Mouse (Mus musculus) gastrocnemius, adult 8-10 months (tissue): ENCODE data around the gene Bag5. TPM values are rescaled to one million over a fixed set of nuclear protein-coding genes. Genes with fewer than 3 reads are reported as not detected.

ENCODE experiments used
- DNase-seq, 2 experiments: peaks; one replicate each; pipeline ENCODE4 v3.0.0; 2022; ENCODE audit warnings: low spot score in 2 of 2
- total RNA-seq, 4 experiments: library from RNA; stranded (reverse); gene quantifications; 2 replicates each; pipeline ENCODE4 v1.2.4; 2022

Gene Bag5
- total RNA-seq, 4 experiments from 2014 or later: 11.4 to 19.6 (median 16.3) TPM

DNA sequence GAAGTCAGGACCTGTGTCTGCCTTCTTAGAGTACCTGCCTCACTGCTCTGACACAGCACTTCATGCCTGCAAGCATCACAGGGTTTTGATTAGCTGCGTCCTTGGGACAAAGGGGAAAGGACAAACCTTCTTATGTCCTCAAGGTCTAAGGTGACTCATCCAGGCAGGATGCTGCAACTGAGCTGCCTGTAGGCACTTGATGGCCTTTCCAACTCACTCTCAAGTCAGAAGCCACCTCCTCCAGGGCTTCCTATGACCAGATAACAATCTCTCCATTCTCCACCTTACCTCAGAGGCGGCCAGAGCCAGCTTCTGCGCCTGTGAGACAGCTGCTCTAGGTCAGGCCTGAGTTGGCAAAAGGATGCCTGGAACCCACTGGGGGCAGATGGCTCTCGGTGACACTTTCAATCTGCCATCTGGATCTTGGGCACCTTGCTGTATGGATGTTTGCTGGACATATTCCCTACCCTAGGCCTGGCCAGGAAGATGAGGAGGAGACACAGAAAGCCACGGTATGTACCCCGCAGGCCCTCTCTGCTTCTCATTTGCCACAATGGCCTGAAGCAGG, 14.6 kb downstream of the Bag5 start:
- no peak for DNase-seq

DNA sequence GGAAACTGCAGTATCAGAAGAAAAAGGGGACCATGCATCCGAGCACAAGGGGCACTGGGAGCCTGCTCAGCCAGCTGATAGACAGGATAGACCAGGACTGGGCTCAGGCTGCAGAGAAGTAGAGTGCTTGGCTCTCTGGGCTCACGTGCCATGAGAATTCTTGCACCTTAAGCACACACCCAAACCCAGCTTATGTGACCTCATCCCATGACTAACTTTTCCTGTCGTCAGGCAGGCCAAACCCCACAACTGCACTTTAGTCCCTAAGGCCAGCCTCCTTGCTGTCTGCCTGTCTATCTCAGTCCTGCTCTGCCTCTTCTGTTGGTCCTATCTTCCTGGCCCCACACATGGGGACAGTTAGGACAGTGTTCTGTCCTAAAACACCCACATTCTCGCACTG, 15.3 kb downstream of the Bag5 start:
- DNase-seq: no peak

DNA sequence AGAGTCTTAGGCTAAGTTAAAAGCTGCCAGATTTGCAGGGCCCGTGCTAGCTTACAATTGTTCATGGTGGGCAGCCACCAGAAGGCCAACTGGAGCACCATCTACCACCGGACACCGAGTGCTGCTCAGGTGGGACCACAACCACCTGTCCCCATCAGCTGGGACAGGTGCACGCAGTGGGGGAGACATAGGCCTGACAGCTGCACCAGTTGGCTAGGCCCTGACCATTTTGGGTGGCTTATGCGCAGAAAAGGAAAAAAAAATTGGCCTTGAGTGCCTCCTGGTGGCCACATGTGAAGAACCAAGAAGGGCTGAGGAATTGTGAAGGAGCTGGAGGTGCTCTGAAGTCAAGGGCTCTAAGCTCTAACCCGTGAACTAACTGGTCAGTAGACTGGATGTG, 16.8 kb downstream of the Bag5 start:
- DNase-seq: peak in 1 of 2 experiments; percentile 50

DNA sequence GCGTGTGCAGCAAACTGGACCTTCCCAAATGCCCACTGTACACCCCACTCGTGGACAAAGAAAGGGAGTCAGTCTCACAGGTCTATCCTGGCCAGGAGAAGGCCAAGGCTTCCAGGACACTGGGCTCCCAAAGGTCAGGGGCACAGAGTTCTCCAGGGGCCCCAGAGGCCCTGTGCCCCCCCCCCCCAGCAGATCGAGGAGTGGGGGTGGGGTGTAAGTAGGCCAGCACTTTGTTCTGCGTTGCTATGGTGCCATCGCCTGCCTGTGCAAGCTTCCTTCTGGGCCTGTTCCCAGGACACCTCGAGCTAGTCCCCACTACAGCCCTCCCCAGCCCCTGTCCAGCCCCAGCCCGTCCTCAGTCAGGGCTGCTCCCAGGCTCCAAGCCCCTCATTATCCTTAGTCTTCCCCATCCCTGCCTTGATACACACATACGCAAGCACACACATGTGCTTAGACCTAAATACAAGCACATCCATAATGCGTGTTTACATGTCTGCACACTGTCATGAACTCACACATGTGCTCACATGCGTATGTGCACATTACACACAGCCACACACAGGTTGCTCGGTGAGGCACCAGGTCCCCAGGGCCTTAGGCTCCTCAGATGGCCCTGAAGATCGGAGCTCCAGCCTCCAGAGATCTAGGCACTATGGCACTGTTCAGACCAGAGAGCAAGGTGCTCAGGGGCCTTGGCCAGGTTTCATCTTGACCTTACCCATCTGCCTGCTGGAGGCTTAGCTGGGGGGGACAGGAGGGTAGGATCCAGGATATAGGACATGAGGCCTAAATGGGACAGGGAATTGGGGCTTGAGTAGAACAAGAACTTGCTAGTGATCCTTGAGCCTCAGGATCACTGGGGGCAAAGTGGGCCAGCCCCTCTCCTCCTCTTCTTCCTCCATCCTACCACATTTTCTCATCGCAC, 17.9 kb downstream of the Bag5 start:
- no peak for DNase-seq

DNA sequence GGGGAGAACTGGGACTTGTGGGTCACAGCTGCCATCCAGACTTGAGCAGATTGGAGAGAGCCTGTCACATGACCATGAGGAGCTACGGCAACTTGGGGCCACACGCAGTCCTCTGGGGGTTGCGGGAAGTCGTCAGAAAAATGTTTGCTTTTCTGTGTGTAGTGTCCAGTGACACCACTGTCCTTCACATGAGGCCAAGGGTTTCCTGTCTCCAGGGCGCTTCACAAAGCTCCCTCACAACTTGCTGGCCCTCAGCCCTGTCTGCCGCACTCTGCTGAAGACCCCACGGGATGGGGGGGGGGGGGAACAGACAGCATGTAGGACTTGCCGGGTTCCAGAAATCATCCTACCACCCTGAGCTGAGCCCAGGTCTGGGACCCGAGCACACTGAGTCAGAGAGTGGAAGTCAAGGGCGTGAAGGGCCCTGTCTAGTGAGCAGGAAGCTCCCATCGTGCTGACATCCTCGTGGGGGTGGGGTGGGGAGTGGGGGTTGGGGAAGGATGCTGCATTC, 18.7 kb downstream of the Bag5 start:
- no peak for DNase-seq

DNA sequence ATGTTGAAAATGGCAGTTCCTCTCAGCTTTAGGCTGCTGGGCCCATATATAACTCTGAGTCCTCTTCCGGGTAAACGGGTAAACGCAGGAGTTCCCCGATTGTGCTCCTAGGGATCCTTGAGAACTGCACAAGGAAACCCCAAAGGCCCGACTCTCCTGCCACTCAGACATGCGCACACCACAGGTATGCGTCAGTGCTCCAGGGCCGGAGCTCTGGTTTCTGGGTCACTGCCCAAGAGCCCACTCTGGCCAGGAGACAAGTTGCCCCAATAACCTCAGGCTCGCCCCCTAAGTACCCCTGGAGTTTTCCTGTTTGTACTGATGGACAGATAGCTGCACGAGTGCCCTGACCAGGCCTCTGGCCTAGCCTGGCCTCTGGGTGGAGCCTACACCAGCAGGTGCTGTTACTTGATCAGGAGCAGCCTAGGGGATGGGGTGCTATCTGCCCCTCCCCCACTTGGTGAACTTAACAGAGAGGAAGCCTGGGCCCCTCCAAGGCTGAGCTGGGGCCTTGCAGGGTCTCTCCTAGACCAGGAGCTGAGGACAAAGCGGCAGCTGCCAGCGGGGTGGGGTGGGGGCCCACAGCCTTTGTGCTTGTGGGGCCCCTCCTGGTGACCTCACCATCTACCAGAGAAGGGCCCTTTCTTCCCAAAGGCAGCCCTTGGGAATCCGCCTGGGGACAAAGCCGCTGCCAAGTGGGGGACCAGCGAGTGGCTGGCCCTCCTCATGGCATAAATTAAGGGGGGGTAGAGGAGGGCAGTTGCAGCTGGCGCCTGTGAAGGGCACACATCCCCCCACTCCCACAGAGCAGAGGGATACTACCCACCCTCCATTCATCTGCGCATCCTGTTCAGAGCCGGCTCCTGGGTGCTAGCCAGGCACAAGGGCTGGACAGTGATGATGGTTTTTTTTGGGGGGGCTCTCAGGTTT, 19.5 kb downstream of the Bag5 start:
- DNase-seq: no peak

DNA sequence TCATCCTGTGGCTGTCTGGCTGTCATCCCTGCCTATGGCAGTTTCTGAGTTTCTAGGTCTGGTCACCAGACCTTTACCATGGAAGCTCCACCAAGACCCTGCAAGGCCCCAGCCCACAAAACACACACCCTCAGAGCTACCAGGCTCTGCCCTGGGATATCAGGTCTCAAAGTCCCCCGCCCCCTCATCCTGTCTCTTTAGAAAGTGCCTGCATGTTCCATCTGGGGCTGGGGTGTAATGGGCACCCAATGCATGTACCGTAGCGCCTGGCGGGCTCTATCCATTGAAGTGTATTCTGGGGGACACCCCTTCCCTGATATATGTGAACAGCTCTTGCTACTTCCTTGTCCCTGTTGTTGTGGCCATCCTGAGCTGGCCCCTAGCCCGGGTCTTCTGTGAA, 20.2 kb downstream of the Bag5 start:
- no peak for DNase-seq

DNA sequence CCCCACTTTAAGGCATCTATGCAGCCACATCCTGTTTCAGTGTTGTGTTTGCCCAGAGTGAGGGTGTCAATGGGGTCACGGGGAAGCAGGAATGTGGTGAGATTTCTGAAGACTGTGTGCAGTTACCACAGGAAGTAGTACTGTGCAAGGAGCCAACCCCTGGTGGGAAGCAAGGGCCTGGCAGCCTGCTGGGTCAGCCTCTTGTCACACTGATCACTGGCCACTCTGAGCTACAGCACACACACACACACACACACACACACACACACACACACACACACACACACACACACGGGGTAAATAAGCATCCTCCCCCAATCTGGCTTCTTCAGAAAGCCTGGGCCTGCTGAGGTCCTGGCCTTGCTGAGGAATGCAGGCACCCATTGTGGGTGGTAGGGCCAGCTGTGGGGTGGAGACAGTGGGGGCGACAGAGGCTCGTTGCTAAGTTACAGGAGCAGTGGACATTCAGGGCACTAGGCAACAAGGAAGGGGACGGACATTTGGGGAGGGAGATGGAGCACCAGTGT, 21.6 kb downstream of the Bag5 start:
- DNase-seq: no peak

DNA sequence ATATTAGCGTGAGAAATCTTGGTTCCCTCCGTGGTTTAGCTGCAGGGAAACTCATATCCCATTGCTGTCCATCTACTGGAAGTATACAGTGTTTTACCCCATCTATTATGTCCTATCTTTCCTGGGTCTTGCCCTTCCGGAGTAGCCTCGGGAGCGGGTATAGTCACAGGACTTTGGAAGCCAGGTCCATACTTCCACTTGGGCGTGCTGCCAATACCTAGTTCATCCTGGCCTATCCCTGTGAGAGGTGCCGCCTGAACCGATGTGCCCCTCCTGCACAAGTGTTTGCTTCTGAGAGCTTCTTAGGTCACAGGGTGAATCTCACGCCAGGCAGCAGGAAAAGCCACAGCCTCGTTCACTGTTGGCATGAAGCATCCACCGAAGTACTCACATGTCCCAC, 23.6 kb downstream of the Bag5 start:
- DNase-seq: no peak

DNA sequence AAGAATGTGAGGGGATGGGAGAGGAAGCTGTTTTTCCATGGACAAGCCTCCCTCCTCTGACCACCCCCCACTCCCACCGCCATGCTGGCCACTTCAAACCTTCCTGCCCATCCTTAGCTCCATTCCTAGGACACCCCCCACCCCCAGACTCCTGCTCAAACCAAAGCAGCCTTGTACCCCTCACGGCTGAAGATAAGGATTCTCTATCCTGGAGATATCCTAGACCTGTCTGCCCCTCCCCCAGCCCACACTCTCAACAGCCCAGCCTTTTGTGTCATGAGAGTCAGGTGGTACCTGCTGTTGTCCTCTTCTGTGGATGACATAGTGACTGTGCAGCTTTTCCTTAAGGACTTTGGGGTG, 25.0 kb downstream of the Bag5 start:
- no peak for DNase-seq

DNA sequence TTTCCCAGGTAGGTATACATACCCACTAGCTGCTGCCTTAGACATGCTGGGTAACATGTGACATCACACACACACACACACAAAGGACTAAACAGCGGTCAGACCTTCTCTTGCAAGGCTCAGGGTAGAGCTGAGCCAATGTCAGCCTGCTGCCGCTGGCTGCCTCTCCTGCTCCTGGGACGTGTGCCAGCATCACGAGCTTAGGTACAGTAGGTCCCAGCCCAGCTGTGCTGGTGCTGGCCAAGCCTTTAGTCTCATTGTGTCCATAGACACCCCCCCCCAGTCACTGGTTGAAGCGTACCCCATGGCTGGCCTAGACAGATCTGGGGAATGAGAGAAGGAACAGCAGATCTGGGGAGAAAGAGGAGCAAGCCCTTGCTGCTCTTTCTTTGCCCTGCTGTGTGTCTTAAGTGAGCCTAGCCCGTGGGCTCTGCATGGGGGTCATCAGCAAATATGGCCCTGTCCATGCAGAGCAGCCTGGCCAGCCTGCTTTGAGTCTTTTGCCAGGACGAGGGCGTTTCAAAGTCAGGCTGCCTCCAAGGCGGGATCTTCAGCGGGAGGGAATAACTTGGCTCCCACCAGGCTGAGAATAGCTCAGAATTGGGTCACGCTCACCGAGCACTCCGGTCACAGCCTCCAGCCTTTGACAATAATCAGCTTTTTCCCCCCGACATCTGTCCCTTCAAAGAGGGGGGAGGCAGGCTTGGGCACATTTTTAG, 25.5 kb downstream of the Bag5 start:
- peak; percentile 66 to 76 for DNase-seq

DNA sequence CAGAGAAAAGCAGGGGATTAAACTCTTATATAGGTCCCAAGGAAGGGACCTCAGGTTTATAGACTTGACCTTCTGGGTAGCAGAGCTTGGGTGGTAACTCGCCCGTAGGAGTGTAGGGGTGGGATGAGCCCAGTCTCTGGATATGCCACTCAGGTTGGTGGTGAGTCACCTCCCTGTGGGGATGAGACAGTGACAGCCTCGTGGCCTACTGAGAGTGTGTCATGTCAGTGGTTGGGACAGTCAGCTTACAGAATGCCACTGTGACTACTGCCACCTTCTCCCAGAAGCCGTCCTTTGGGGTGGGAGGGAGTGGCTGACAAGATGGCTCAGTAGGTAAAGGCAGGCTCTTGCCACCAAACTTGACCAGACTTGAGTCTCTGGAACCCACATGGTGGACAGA, 26.7 kb downstream of the Bag5 start:
- no peak for DNase-seq

DNA sequence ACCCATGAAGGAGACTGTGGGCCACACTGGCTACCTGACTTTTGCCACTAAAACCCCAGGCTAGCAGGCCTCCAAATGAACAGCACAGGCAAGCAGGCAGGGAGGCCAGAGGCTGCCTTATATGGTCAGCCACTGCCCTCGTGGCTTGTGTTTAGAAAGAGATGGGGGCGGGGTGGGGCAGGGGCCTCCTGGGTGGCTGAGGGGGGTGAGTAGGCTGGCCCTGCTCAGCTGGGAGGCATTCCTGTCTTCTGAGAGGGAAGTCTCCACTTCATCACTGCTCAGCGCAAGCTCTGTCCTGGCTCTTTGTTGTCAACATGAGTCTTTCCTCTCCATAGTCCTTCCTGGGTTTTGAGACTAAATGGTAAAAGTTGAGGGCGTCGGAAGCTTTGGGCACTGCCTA, 30.3 kb downstream of the Bag5 start:
- DNase-seq: no peak

DNA sequence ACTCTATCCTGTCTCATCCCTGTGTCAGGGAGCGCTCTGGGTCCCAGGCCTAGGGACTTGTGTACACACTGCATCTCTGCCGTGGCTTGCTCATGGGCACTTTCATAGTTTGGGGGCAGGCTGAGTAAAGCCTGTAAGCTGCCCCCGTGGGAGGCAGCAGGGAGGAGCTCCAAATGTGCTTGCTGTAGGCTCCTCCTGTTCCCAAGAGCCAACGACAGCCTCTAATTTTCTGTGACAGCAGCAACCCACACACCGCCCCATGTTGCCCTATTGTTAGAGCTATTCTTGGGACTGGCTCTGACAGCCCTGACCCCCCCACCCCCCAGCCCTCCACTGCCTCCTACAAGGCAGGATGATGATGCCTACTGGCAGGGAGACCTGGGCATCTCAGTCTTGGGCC, 31.1 kb downstream of the Bag5 start:
- no peak for DNase-seq

DNA sequence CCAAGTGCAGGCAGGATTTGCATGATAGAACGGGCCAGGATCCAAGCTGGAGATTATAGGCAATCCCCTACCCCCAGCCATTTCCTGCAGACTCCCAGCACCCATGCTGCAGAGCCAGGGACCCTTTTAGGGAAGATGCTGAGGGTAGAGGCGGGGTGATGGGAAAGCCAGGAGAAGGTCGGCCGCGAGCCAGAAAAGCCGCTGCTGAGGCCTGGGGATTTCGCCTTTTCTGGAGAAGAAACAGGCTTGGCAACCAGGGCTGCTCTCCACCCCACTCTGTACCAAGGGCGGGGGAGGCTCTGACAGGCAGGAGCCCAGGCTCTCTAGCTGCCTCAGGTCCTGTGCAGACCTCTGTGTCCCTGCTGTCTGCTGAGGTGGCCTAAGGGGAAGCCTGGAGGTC, 31.8 kb downstream of the Bag5 start:
- DNase-seq: no peak

DNA sequence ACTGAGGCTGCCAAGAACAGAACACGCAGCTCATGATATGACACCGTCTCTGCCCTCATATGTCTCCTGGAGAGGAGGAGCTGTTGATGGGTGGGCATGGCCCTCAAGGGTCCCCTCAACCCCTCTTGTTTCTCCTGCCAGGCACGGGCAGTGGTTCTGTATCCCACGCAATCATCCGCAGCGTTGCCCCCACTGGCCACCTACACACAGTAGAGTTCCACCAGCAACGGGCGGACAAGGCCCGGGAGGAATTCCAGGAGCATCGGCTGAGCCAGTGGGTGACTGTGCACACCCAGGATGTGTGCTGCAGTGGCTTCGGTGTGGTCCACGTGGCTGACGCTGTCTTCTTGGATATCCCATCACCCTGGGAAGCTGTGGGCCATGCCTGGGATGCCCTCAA, 32.4 kb downstream of the Bag5 start:
- no peak for DNase-seq

DNA sequence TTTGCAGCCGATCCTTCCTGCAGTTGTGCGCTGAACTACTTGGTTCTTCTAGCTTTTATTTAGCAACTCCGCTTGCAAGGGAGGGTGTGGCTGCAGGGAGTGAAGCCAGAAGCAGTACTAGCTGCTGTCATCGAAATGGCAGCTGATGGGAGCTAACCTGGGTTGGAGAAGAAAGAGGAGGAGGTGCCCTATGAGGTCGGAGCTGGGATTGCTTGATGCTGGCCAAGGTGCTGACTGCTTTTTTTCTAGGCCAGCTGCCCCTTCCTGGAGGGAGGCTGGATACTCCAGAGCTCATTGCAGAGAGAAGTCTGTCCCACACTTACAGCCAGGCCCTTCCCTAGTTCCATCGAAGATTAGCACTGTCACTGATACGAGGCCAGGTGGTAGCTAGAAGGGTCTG, 34.1 kb downstream of the Bag5 start:
- no peak for DNase-seq

DNA sequence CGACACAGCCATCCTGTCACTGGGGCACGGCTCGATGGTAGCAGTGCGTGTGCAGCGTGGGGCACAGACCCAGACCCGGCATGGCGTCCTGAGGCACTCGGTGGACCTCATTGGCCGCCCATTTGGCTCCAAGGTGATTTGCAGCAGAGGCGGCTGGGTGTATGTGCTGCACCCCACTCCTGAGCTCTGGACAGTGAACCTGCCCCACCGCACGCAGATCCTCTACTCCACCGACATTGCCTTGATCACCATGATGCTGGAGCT, 34.5 kb downstream of the Bag5 start:
- DNase-seq: no peak

DNA sequence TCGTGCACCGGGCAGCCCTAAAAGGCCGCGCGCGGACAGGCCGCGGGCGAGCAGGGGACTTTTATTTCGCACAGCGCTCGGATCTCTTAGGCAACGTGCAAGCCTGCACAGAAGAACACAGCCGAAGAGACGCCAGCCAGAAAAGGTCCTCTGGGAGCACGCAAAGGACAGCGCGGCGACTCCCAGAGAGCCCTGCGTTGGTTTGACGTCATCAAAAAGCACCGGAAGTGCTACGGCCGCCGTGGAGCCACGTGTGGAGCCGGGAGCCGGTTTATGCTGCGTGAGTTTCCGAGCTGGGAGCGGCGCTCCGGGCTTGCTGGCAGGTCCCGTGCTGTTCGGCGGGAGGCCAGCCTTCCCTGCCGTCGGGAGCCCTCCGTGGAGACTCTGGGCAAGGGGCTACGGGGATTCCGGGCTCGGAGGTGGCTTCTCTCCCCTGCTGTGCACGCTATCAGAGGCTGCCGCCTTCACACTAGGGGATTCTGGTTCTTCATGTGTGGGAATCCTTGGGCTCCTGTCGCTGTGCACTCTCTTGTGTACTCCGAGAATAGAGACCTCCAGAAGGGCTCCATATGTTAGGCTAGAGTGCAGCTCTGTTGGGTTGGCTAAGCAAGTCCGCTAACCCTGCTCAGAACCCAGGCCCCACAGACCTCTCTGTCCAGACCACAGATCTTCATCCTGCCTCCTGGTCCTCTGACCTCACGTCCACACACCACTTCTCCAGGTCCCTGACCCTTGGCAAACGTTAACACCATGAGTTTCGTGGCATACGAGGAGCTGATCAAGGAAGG, 35.0 kb downstream of the Bag5 start, which contains the start of gene Trmt61a:
TSS of gene Trmt61a (plus strand) at position 224 of the 788 bp plus-strand sequence.
- peak; percentile 83 to 87 for DNase-seq

DNA sequence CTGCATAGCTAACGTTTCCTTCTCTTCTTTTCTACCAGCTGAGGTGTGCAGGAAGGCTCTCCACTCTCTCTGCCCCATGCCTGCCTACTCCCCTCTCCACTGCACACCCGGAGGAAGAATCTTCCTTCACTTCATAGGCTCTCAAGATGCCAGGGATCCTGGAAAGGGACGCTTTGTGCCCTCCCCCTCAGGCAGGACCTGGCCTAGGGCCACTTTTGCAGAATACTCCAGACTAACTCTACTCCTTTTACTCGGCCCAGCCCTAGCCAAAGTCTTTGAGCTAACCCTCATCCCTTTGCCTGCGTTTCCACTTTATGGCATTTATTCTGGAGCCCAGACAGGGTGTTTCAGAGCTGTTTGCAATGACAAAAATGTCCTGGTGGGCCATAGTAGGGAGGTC, 35.6 kb downstream of the Bag5 start:
- DNase-seq: no peak
